Mouse (Mus musculus) cerebellum, adult 2 months (tissue): Measurements from ENCODE around the gene Depdc1b. TPM values are rescaled to one million over a fixed set of nuclear protein-coding genes. Genes with fewer than 3 reads are reported as not detected.

Source experiments
- DNase-seq, 2 experiments: peaks; one replicate each; pipeline ENCODE4 v3.0.0; 2021
- H3K27ac ChIP-seq: fragments of 200-500 bp; 2 replicates; pipeline ENCODE4 v1.5.1; 2012; ENCODE audit warnings: low read length, control low read depth, inconsistent platforms; ENCODE audit not compliant: insufficient read depth
- H3K27me3 ChIP-seq: fragments of 200-500 bp; 2 replicates; pipeline ENCODE4 v1.6.1; 2012; ENCODE audit warnings: inconsistent platforms, mild to moderate bottlenecking, low read length, moderate library complexity; ENCODE audit not compliant: control insufficient read depth, insufficient read depth
- H3K4me1 ChIP-seq: fragments of 200-500 bp; 2 replicates; pipeline ENCODE4 v1.6.1; 2011; ENCODE audit warnings: low read length; ENCODE audit not compliant: control insufficient read depth, insufficient read depth
- H3K4me3 ChIP-seq: fragments of 200-500 bp; replicated peaks from 2 replicates; pipeline ENCODE3; 2011; ENCODE audit warnings: mild to moderate bottlenecking, low read depth, low read length, control low read depth; ENCODE audit not compliant: insufficient read depth
- CTCF ChIP-seq: fragments of 200-500 bp; IDR thresholded peaks from 2 replicates; pipeline ENCODE4 v1.5.1; 2011; ENCODE audit warnings: low read depth, mild to moderate bottlenecking, control low read depth, low read length, moderate library complexity, borderline replicate concordance; ENCODE audit not compliant: insufficient read depth
- POLR2A ChIP-seq: fragments of 200-500 bp; IDR thresholded peaks from 2 replicates; pipeline ENCODE4 v1.6.1; 2011; ENCODE audit warnings: low read length, control low read depth, borderline replicate concordance; ENCODE audit not compliant: insufficient read depth
- WGBS: fragments of 180-500 bp; shearing (Covaris S2); methylation state at CpG from one replicate; pipeline ENCODE4 v1.1.7; 2018; 5-methylcytosine and 5-hydroxymethylcytosine counted together
- polyA plus RNA-seq: library from polyadenylated mRNA; depleted of rRNA; stranded (reverse); fragments of >200 nt; gene quantifications from 2 replicates; pipeline ENCODE4 v1.2.3, GENCODE M21; 2012

Gene Depdc1b
- polyA plus RNA-seq, 1 experiment = 0.98 TPM

GRCm38 (mm10) chr13:108328406-108329180 lies 12.5 kb downstream of the Depdc1b start:
- no peaks in the 10 kb centered on the region for H3K27me3 ChIP-seq
- H3K27ac ChIP-seq = no peak overlapping the region
- no peak for TF ChIP-seq POLR2A
- TF ChIP-seq CTCF = no peak
- no peak overlapping the region for H3K4me3 ChIP-seq
- no peak for DNase-seq
- no peaks in the 10 kb centered on the region for H3K4me1 ChIP-seq
- 91% methylated on average over 21 of the region's 21 CpGs for WGBS

DNA sequence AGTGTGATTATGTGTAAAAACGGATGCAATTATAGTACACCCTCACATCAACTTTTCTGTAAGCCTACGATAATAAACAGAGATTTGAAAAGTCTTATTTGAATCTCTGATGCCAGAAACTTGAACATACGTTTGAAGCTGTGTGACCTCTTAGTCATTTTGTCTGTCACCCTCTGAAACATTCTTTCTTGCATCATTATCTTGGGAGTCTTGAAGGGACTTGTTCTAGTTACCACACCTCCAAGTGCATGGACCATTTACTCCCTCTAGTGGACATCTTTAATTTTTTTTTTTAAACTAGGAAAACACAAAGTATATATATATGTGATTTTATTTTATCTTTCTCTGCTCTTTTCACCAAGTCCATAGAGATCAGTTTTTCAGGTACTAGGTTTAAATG lies 13.6 kb downstream of the Depdc1b start:
- H3K4me3 ChIP-seq = no peak overlapping the region
- WGBS = 62% methylated on average over 3 of the region's 3 CpGs
- H3K27me3 ChIP-seq = no peaks in the 10 kb centered on the region
- H3K27ac ChIP-seq = no peak overlapping the region
- H3K4me1 ChIP-seq = no peaks in the 10 kb centered on the region
- no peak for DNase-seq
- 0 out of 2 replicates have a peak, but pooled peaks have one; percentile 1 for TF ChIP-seq CTCF
- no peak for TF ChIP-seq POLR2A

- TF ChIP-seq POLR2A (no peak), CTCF (no peak)
- no peak overlapping the region for H3K27ac ChIP-seq
- 79% methylated on average over 15 of the region's 15 CpGs for WGBS
- H3K27me3 ChIP-seq = no peaks in the 10 kb centered on the region
- H3K4me3 ChIP-seq = no peak overlapping the region
- DNase-seq = no peak
- H3K4me1 ChIP-seq = no peaks in the 10 kb centered on the region
Measured at GRCm38 (mm10) chr13:108335257-108336003, 19.3 kb downstream of the Depdc1b start.

DNA sequence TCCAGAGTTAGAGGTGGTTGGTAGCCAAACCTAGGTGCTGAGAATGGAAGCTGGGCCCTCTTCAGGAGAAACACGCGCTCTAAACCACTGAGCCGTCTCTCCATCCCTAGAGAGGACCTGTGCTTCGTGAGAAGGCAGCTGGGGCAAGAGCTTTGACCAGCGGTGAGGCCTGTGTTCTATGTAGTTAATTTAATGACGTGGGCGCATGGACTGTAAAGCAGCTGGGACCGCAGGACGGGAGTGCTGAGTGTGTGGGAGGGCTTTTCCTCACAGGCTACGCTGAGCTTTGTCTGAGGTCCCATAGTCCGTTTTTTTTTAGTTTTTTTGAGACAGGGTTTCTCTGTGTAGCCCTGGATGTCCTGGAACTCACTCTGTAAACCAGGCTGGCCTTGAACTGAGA lies 20.1 kb downstream of the Depdc1b start:
- DNase-seq = no peak

GRCm38 (mm10) chr13:108337340-108337739 lies 21.2 kb downstream of the Depdc1b start:
- Histone ChIP-seq H3K4me3 (no peak overlapping the region), H3K4me1 (no peaks in the 10 kb centered on the region), H3K27ac (no peak overlapping the region), H3K27me3 (no peaks in the 10 kb centered on the region)
- no peak for DNase-seq
- TF ChIP-seq CTCF (no peak), POLR2A (no peak)
- WGBS = 67% methylated on average over 6 of the region's 6 CpGs

More for the DNA sequence above, 20.1 kb downstream of the Depdc1b start:
- Histone ChIP-seq H3K4me3 (no peak overlapping the region), H3K4me1 (no peaks in the 10 kb centered on the region), H3K27ac (no peak overlapping the region), H3K27me3 (no peaks in the 10 kb centered on the region)
- TF ChIP-seq CTCF = no peak
- TF ChIP-seq POLR2A = no peak
- WGBS = 90% methylated on average over 11 of the region's 11 CpGs

GRCm38 (mm10) chr13:108338076-108338836 lies 22.1 kb downstream of the Depdc1b start:
- Histone ChIP-seq H3K4me3 (no peak overlapping the region), H3K27ac (no peak overlapping the region), H3K27me3 (no peaks in the 10 kb centered on the region), H3K4me1 (no peaks in the 10 kb centered on the region)
- 76% methylated on average over 7 of the region's 7 CpGs for WGBS
- TF ChIP-seq CTCF (no peak), POLR2A (no peak)
- no peak for DNase-seq

- TF ChIP-seq POLR2A (no peak), CTCF (no peak)
- WGBS = 87% methylated on average over 10 of the region's 10 CpGs
Measured at GRCm38 (mm10) chr13:108339907-108340596, 23.9 kb downstream of the Depdc1b start.

More at GRCm38 (mm10) chr13:108339907-108340596, 23.9 kb downstream of the Depdc1b start:
- H3K27ac ChIP-seq = no peak overlapping the region
- no peaks in the 10 kb centered on the region for H3K27me3 ChIP-seq
- no peak overlapping the region for H3K4me3 ChIP-seq
- H3K4me1 ChIP-seq = no peaks in the 10 kb centered on the region
- no peak for DNase-seq
